Mouse (Mus musculus) midbrain, postnatal 0 days (tissue): ENCODE results near the gene Cpm. TPM values are rescaled to one million over a fixed set of nuclear protein-coding genes. Genes with fewer than 3 reads are reported as not detected.

ENCODE experiments used
- ATAC-seq: fragments of 200-750 bp; cut with Nextera tagmentation; 2 replicates; pipeline ENCODE4 v1.8.0; 2017; ENCODE audit warnings: moderate number of reproducible peaks, mild to moderate bottlenecking, moderate TSS enrichment, moderate library complexity; ENCODE audit not compliant: low FRiP score
- DNase-seq: peaks from one replicate; pipeline ENCODE4 v3.0.0-alpha.2; 2015; ENCODE audit warnings: low spot score
- H3K27ac ChIP-seq: fragments of 300-500 bp; sonication (generic); 2 replicates; pipeline ENCODE4 v1.5.1; 2014; ENCODE audit warnings: low read depth, mild to moderate bottlenecking, low read length, mixed read lengths
- H3K27me3 ChIP-seq: fragments of 300-500 bp; sonication (generic); 2 replicates; pipeline ENCODE4 v1.6.1; 2014; ENCODE audit warnings: low read length, control low read depth, mixed read lengths; ENCODE audit not compliant: insufficient read depth
- H3K36me3 ChIP-seq: fragments of 300-500 bp; sonication (generic); 2 replicates; pipeline ENCODE4 v1.6.1; 2014; ENCODE audit warnings: low read length, control low read depth, mixed read lengths; ENCODE audit not compliant: insufficient read depth
- H3K4me1 ChIP-seq: fragments of 300-500 bp; sonication (generic); 2 replicates; pipeline ENCODE4 v1.6.1; 2014; ENCODE audit warnings: mild to moderate bottlenecking, control low read depth, antibody characterized with exemption, low read length, mixed read lengths; ENCODE audit not compliant: insufficient read depth
- H3K4me2 ChIP-seq: fragments of 300-500 bp; sonication (generic); 2 replicates; pipeline ENCODE4 v1.6.1; 2014; ENCODE audit warnings: low read depth, mild to moderate bottlenecking, low read length, mixed read lengths; ENCODE audit not compliant: poor library complexity, severe bottlenecking
- H3K4me3 ChIP-seq: fragments of 300-500 bp; sonication (generic); 2 replicates; pipeline ENCODE4 v1.5.1; 2014; ENCODE audit warnings: low read depth, mild to moderate bottlenecking, low read length, moderate library complexity
- H3K9ac ChIP-seq: fragments of 300-500 bp; sonication (generic); replicated peaks from 2 replicates; pipeline ENCODE4 v1.6.1; 2014; ENCODE audit warnings: mild to moderate bottlenecking, low read length, moderate library complexity, mixed read lengths; ENCODE audit not compliant: poor library complexity, severe bottlenecking
- H3K9me3 ChIP-seq: fragments of 300-500 bp; sonication (generic); 2 replicates; pipeline ENCODE4 v1.6.1; 2016; ENCODE audit warnings: low read length, control low read depth
- CTCF ChIP-seq: IDR thresholded peaks from 2 replicates; pipeline ENCODE4 v1.5.1; 2016; ENCODE audit warnings: antibody characterized with exemption, mild to moderate bottlenecking
- WGBS: fragments of 180-500 bp; shearing (Covaris S2); extraction: QIAGEN DNeasy Blood & Tissue Kit; methylation state at CpG from one replicate; pipeline ENCODE4 v1.1.7; 2014; 5-methylcytosine and 5-hydroxymethylcytosine counted together
- polyA plus RNA-seq: library from polyadenylated mRNA; unstranded; fragments of >200 nt; fragmentation: Nextera tagmentation; extraction: Ambion mirVana; gene quantifications from 2 replicates; pipeline ENCODE4 v1.2.1, GENCODE M21; 2015
- total RNA-seq: library from RNA; depleted of rRNA; stranded (reverse); fragments of >200 nt; gene quantifications from 2 replicates; pipeline ENCODE4 v1.2.3, GENCODE M21; 2014

The Cpm gene
- total and polyA plus RNA-seq, 2 experiments from 2014 or later, result 3.9 to 7.9 TPM

DNA sequence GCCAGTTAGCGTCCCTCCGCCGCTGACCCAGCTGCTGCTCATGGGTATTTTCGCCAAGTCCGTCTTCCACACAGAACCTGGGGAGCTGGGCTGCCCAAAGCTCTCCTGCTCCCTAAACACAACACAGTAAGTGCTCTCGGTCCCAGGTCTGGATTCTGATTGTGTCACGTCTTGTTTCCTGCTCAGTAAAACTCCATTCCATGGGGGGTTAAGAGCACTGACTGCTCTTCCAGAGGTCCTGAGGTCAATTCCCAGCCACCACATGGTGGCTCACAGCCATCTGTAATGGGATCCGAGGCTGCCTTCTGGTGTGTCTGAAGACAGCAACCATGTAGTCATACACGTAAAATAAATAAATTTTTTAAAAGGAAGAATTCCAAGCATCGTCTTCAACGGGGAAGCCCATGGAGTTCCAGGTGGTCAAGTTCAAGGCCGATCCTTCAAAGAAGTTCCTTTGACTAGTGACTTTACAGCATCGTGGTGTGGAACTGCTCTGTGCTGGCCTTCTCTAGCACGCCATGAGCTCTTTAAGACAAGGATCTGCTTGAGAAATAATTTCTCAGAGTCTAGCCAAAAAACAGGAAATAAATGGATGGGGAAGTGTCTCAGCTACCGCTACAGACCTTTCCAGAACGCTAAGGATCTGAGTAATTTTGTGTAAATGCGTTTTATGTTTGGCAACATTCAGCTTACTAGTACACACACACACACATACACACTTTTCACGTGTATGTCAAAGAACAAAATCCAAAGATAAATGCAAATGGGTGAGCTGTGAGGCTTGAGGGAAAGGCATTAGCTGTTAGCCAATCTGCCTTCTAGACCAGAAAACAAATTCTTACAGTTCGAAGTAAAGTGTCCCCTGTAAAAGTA is 55.2 kb downstream of the Cpm start:
- Histone ChIP-seq H3K4me1 (no peaks in the 10 kb centered on the region), H3K4me3 (no peak overlapping the region), H3K9me3 (no peaks in the 10 kb centered on the region), H3K4me2 (no peak overlapping the region), H3K9ac (no peak overlapping the region), H3K36me3 (no peaks in the 10 kb centered on the region), H3K27ac (no peak overlapping the region), H3K27me3 (no peaks in the 10 kb centered on the region)
- DNase-seq (no peak), ATAC-seq (no peak)
- no peak for TF ChIP-seq CTCF
- 90% methylated on average over 19 of the region's 19 CpGs for WGBS

DNA sequence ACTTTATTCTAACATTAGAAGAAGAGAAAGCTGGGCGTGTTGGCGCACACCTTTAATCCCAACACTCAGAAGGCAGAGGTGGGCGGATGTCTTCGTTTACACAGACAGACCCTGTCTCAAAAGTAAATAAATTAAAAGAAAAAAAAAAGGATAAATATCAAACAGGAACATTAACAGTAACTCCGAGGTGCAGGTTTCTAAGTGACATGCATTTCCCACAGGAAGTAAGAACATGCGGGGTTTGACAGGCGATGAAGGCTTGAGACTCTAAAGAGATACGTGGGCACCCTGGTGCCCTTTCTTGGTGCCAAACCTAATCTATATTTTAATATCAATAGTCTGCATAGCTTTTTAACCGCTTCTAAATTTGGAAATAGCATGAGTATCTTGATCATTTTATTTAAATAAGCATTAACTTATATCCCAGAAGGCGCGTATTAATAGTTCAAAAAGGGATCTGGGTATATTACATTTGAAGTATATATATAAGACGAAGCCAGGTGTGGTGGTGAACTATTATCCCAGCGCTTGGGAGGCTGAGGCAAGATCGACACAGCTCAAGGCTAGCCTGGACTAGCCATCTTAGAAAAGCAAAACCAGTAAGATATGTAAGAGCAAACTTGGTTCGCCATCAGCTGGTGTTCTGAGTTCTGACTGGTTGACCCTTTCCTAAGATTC is 56.0 kb downstream of the Cpm start:
- 92% methylated on average over 15 of the region's 15 CpGs for WGBS
- H3K4me2 ChIP-seq, result no peak overlapping the region
- no peak for TF ChIP-seq CTCF

GRCm38 (mm10) chr10:117685849-117686591 is 56.7 kb downstream of the Cpm start:
- H3K4me3 ChIP-seq, result no peak overlapping the region
- H3K27ac ChIP-seq, result no peak overlapping the region
- no peaks in the 10 kb centered on the region for H3K27me3 ChIP-seq
- no peak for TF ChIP-seq CTCF
- no peak overlapping the region for H3K9ac ChIP-seq
- DNase-seq (no peak), ATAC-seq (no peak)
- no peaks in the 10 kb centered on the region for H3K4me1 ChIP-seq
- H3K4me2 ChIP-seq, result no peak overlapping the region
- WGBS, result 88% methylated on average over 13 of the region's 13 CpGs
- no peaks in the 10 kb centered on the region for H3K9me3 ChIP-seq
- H3K36me3 ChIP-seq, result peaks cover 8% of the 10 kb centered on the region

More for the DNA sequence above, 56.0 kb downstream of the Cpm start:
- no peak for DNase-seq
- Histone ChIP-seq H3K9me3 (no peaks in the 10 kb centered on the region), H3K36me3 (peaks cover 3% of the 10 kb centered on the region), H3K4me3 (no peak overlapping the region), H3K4me1 (no peaks in the 10 kb centered on the region), H3K9ac (no peak overlapping the region), H3K27ac (no peak overlapping the region), H3K27me3 (no peaks in the 10 kb centered on the region)
- ATAC-seq, result no peak

DNA sequence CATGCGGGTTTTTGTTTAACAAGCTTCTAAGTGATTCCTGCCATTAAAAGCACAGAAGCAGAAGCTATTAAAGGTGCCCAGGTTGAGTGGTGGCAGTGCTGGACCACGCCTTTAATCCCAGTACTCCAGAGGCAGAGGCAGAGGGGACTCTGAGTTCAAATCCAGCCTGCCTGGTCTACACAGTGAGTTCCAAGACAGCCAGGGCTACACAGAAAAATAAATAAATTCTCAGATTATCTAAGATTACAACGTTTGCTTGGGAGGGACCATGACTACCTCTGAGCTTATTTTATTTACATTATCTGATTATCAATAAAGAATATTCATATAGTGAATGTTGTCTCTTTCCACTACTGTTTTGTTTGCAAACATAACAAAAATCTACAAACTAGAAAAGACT is 57.7 kb downstream of the Cpm start:
- H3K27me3 ChIP-seq, result no peaks in the 10 kb centered on the region
- no peak for DNase-seq
- TF ChIP-seq CTCF, result no peak
- H3K9me3 ChIP-seq, result no peaks in the 10 kb centered on the region
- WGBS, result 83% methylated on average over 3 of the region's 3 CpGs
- no peak overlapping the region for H3K4me2 ChIP-seq
- ATAC-seq, result no peak
- no peaks in the 10 kb centered on the region for H3K4me1 ChIP-seq
- no peak overlapping the region for H3K4me3 ChIP-seq
- H3K36me3 ChIP-seq, result peaks cover 8% of the 10 kb centered on the region
- no peak overlapping the region for H3K9ac ChIP-seq
- H3K27ac ChIP-seq, result no peak overlapping the region

GRCm38 (mm10) chr10:117687577-117687976 is 58.3 kb downstream of the Cpm start:
- Histone ChIP-seq H3K4me2 (no peak overlapping the region), H3K27ac (no peak overlapping the region), H3K36me3 (peaks cover 11% of the 10 kb centered on the region), H3K9me3 (no peaks in the 10 kb centered on the region), H3K4me1 (no peaks in the 10 kb centered on the region), H3K4me3 (no peak overlapping the region), H3K9ac (no peak overlapping the region), H3K27me3 (no peaks in the 10 kb centered on the region)
- ATAC-seq (no peak), DNase-seq (no peak)
- WGBS, result 89% methylated on average over 7 of the region's 7 CpGs
- no peak for TF ChIP-seq CTCF
